Mouse (Mus musculus): ENCODE data around the gene Paxx.

DNA sequence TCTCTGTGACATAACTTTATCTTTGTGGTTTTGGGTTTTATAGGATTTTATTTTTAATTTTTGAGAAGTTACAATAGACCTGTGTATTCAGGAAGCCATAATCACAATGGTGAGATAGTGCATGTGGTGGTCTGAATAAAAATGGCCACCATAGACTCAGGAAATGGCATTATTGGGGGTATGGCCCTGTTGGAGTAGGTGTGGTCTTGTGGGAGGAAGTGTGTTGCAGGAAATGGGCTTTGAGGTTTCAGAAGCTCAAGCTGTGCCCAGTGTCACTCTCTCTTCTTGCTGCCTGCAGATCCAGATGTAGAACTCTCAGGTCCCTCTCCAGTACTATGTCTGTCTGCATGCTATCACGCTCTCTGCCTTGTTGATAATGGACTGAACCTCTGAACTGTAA is 19.6 kb upstream of the Paxx start:
- TF ChIP-seq CTCF (IDR thresholded peaks at IDR 0.05; ENCODE audit: control insufficient read depth, insufficient read depth, low read length): no peak
- no peak for TF ChIP-seq POLR2A (IDR thresholded peaks at IDR 0.05; ENCODE audit: borderline replicate concordance, control insufficient read depth, low read depth, low read length)
